Mouse (Mus musculus) yolk sac, embryonic 10.5 days (tissue): ENCODE data around the gene Tmem259.

Experiments
- DNase-seq: peaks from one replicate; pipeline ENCODE4 v3.0.0-alpha.2; 2017; ENCODE audit warnings: low spot score

Gene Tmem259

GRCm38 (mm10) chr10:79934794-79935569 lies 49.1 kb downstream of the Tmem259 start:
- DNase-seq = no peak

- DNase-seq = no peak
These were observed 49.8 kb downstream of the Tmem259 start for GRCm38 (mm10) chr10:79934272-79934721.

- DNase-seq = no peak
These were observed 50.3 kb downstream of the Tmem259 start for GRCm38 (mm10) chr10:79933861-79934260.

GRCm38 (mm10) chr10:79933145-79933679 lies 50.9 kb downstream of the Tmem259 start:
- no peak for DNase-seq

- DNase-seq = peak; percentile 60
These were observed 51.4 kb downstream of the Tmem259 start for GRCm38 (mm10) chr10:79932736-79933135.

GRCm38 (mm10) chr10:79931797-79932196 lies 52.3 kb downstream of the Tmem259 start:
- DNase-seq = no peak

- DNase-seq = no peak
These were observed 53.3 kb downstream of the Tmem259 start for GRCm38 (mm10) chr10:79930826-79931186.

GRCm38 (mm10) chr10:79929967-79930825 lies 53.9 kb downstream of the Tmem259 start:
- no peak for DNase-seq

- DNase-seq = no peak
These were observed 55.0 kb downstream of the Tmem259 start for GRCm38 (mm10) chr10:79928907-79929701.

- peak; percentile 87 for DNase-seq
These were observed 56.0 kb downstream of the Tmem259 start for GRCm38 (mm10) chr10:79928030-79928694.

- peak; percentile 69 for DNase-seq
These were observed 56.7 kb downstream of the Tmem259 start for GRCm38 (mm10) chr10:79927324-79928029.

GRCm38 (mm10) chr10:79926491-79927323 lies 57.4 kb downstream of the Tmem259 start, which contains the start of gene Arid3a:
TSS of gene Arid3a (plus strand) at chr10:79927043.
- peak; percentile 96 for DNase-seq

- DNase-seq = peak; percentile 41
These were observed 58.2 kb downstream of the Tmem259 start for GRCm38 (mm10) chr10:79925785-79926490.

GRCm38 (mm10) chr10:79924998-79925784 lies 58.9 kb downstream of the Tmem259 start:
- DNase-seq = peak; percentile 85
